Comparison of ENCODE assay signal across 22 mouse cellular contexts in the genomic region with DNA sequence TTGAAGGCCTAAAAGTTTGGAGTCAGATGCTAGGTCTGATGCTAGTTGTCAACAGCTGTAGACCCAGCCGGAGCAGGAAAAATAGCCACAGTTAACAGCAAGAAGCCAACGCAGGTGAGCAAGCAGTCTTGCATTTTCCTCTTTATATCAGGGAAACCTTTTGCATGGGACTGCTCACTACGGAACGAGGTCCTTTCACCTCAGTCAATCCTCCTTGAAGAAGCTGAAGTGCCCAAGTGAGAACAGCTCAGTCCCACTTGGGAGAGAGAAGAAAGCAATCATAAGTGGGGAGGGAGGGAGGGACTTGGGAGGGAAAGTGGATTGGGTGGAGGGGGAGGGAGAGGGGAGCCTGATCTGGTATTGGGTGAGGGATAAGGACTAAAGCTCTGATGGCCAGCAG.
DNase-seq lines count a peak whose midpoint lies in the region; ATAC-seq and TF ChIP-seq lines count a peak whose summit lies in the region.
"Had no signal": no experiment of that assay in that cellular context is flagged by ENCODE, and none has a peak within 500 bp of the region (broad histone marks: within the 10 kb centered on the region; RNA-seq: fewer than 3 reads in every experiment).

No protein-coding gene starts in this region.

- no peak overlapping the region for H3K4me3 ChIP-seq in lung, embryonic 16.5 days (ENCODE audit: low read length)
- no peak overlapping the region for H3K4me3 ChIP-seq in lung, postnatal 0 days (ENCODE audit: low read depth, low read length)
- H3K4me3 ChIP-seq in lung, adult 2 months (replicated peaks; ENCODE audit: extremely low read depth, low read depth, low read length): no peak overlapping the region

- no peak for TF ChIP-seq EP300 in lung, postnatal 0 days (IDR thresholded peaks at IDR 0.05)

- H3K9me3 ChIP-seq in lung, embryonic 16.5 days (ENCODE audit: control insufficient read depth, low read length): no peaks in the 10 kb centered on the region
- H3K9me3 ChIP-seq in lung, postnatal 0 days (ENCODE audit: low read length): no peaks in the 10 kb centered on the region

- peak; percentile 59; the same call in 1 of the 2 replicates for ATAC-seq in lung, embryonic 16.5 days (ENCODE audit: low read depth)
- peak; percentile 54 for ATAC-seq in lung, postnatal 0 days
- ATAC-seq: activated CD4-positive, CD25-positive, alpha-beta regulatory T cell, adult 4 months; CD4-positive, CD25-positive, alpha-beta regulatory T cell, adult 4 months; Patski had no signal

- DNase-seq in lung, postnatal 4 days: no peak
- DNase-seq in lung, postnatal 0 days (ENCODE audit: low spot score): peak; percentile 29
- no peak for DNase-seq in lung, postnatal 14 days
- peak; percentile 5 for DNase-seq in lung, postnatal 25 days (ENCODE audit: low spot score)
- no peak for DNase-seq in lung, adult 2 months
- peak; percentile 25 for DNase-seq in lung, postnatal 36 days
- no peak for DNase-seq in lung, postnatal 10 days
- DNase-seq: adrenal gland, adult 2 months; adrenal gland, adult 8-10 months; adrenal gland, postnatal 10 days; adrenal gland, postnatal 14 days; adrenal gland, postnatal 25 days; adrenal gland, postnatal 36 days; B cell, adult 2 months; cerebellum, adult 11 months; cerebellum, adult 11-12 months had no signal

- no peak overlapping the region for H3K9ac ChIP-seq in lung, embryonic 16.5 days (ENCODE audit: low read length)
- H3K9ac ChIP-seq in lung, postnatal 0 days (replicated peaks; ENCODE audit: low read depth): no peak overlapping the region

- no peaks in the 10 kb centered on the region for H3K36me3 ChIP-seq in lung, embryonic 16.5 days (ENCODE audit: control insufficient read depth, insufficient read depth, low read length)
- no peaks in the 10 kb centered on the region for H3K36me3 ChIP-seq in lung, postnatal 0 days (ENCODE audit: insufficient read depth, low read length)
- H3K36me3 ChIP-seq: G1E had no signal

- WGBS in lung, embryonic 16.5 days: 63% methylated on average over 4 of the region's 4 CpGs
- WGBS in lung, postnatal 0 days: 54% methylated on average over 4 of the region's 4 CpGs
- 77% methylated on average over 4 of the region's 4 CpGs for WGBS in lung, adult 2 months

- TF ChIP-seq POLR2A in lung, adult 2 months (IDR thresholded peaks at IDR 0.05; ENCODE audit: borderline replicate concordance, extremely low read depth, low read depth, low read length): no peak

- no peak overlapping the region for H3K4me2 ChIP-seq in lung, embryonic 16.5 days (ENCODE audit: low read depth, low read length)
- H3K4me2 ChIP-seq in lung, postnatal 0 days (replicated peaks; ENCODE audit: low read depth, low read length): no peak overlapping the region

- no peak overlapping the region for H3K27ac ChIP-seq in lung, embryonic 16.5 days (ENCODE audit: low read length)
- H3K27ac ChIP-seq in lung, postnatal 0 days (ENCODE audit: low read length): no peak overlapping the region

- no peaks in the 10 kb centered on the region for H3K4me1 ChIP-seq in lung, embryonic 16.5 days (replicated peaks; ENCODE audit: control insufficient read depth, insufficient read depth, low read length)
- H3K4me1 ChIP-seq in lung, postnatal 0 days (ENCODE audit: insufficient read depth, low read depth, low read length): no peaks in the 10 kb centered on the region
- no peaks in the 10 kb centered on the region for H3K4me1 ChIP-seq in lung, adult 2 months (ENCODE audit: control insufficient read depth, insufficient read depth, low read length)

- H3K27me3 ChIP-seq in lung, embryonic 16.5 days (ENCODE audit: control insufficient read depth, insufficient read depth, low read depth, low read length): no peaks in the 10 kb centered on the region
- H3K27me3 ChIP-seq in lung, postnatal 0 days (replicated peaks; ENCODE audit: insufficient read depth, low read length): no peaks in the 10 kb centered on the region
- H3K27me3 ChIP-seq: CH12.LX had no signal

- no peak for TF ChIP-seq CTCF in lung, postnatal 0 days (IDR thresholded peaks at IDR 0.05)
- no peak for TF ChIP-seq CTCF in lung, adult 2 months (IDR thresholded peaks at IDR 0.05; ENCODE audit: insufficient read depth, low read length)

Comparison
In these comparisons a context has a peak if more than half of its experiments do, and no peak if none do; other contexts are left out.
1. DNase-seq: peak in lung, postnatal 0 days (single experiment), lung, postnatal 25 days (single experiment) and lung, postnatal 36 days (single experiment); none in lung, postnatal 4 days (0 of 2), lung, postnatal 14 days (single experiment), lung, adult 2 months (single experiment) and lung, postnatal 10 days (single experiment).